Mouse (Mus musculus) hindbrain, embryonic 16.5 days (tissue): ENCODE data around the gene Cmtm4. TPM values are rescaled to one million over a fixed set of nuclear protein-coding genes. Genes with fewer than 3 reads are reported as not detected.

ENCODE experiments used
- ATAC-seq: fragments of 200-750 bp; cut with Nextera tagmentation; 2 replicates; pipeline ENCODE4 v1.8.0; 2017; ENCODE audit warnings: moderate TSS enrichment, moderate library complexity
- H3K27ac ChIP-seq: fragments of 300-500 bp; sonication (generic); 2 replicates; pipeline ENCODE4 v1.5.1; 2014; ENCODE audit warnings: low read depth, mild to moderate bottlenecking, control low read depth, low read length, moderate library complexity
- H3K27me3 ChIP-seq: fragments of 300-500 bp; sonication (generic); replicated peaks from 2 replicates; pipeline ENCODE4 v1.6.1; 2014; ENCODE audit warnings: low read length; ENCODE audit not compliant: control insufficient read depth, insufficient read depth
- H3K36me3 ChIP-seq: fragments of 300-500 bp; sonication (generic); 2 replicates; pipeline ENCODE4 v1.6.1; 2014; ENCODE audit warnings: mild to moderate bottlenecking, low read length, moderate library complexity, mixed read lengths; ENCODE audit not compliant: control insufficient read depth, insufficient read depth
- H3K4me1 ChIP-seq: fragments of 300-500 bp; sonication (generic); 2 replicates; pipeline ENCODE4 v1.6.1; 2014; ENCODE audit warnings: low read depth, low read length; ENCODE audit not compliant: control insufficient read depth, insufficient read depth
- H3K4me2 ChIP-seq: fragments of 300-500 bp; sonication (generic); 2 replicates; pipeline ENCODE4 v1.6.1; 2014; ENCODE audit warnings: mild to moderate bottlenecking, low read length, control low read depth, moderate library complexity
- H3K4me3 ChIP-seq: fragments of 300-500 bp; sonication (generic); 2 replicates; pipeline ENCODE4 v1.5.1; 2014; ENCODE audit warnings: mild to moderate bottlenecking, low read length, control low read depth, moderate library complexity
- H3K9ac ChIP-seq: fragments of 300-500 bp; sonication (generic); 2 replicates; pipeline ENCODE4 v1.6.1; 2014; ENCODE audit warnings: low read depth, mild to moderate bottlenecking, control low read depth, low read length, moderate library complexity
- H3K9me3 ChIP-seq: fragments of 300-500 bp; sonication (generic); 2 replicates; pipeline ENCODE4 v1.6.1; 2014; ENCODE audit warnings: mild to moderate bottlenecking, low read length, moderate library complexity; ENCODE audit not compliant: control insufficient read depth
- WGBS: fragments of 180-500 bp; shearing (Covaris S2); extraction: QIAGEN DNeasy Blood & Tissue Kit; methylation state at CpG from one replicate; pipeline ENCODE4 v1.1.7; 2014; 5-methylcytosine and 5-hydroxymethylcytosine counted together
- polyA plus RNA-seq: library from polyadenylated mRNA; unstranded; fragments of >200 nt; fragmentation: Nextera tagmentation; extraction: Ambion mirVana; gene quantifications from 2 replicates; pipeline ENCODE4 v1.2.1, GENCODE M21; 2015

The Cmtm4 gene
- polyA plus RNA-seq, 1 experiment from 2014 or later: 3.0 TPM

GRCm38 (mm10) chr8:104383977-104384376 lies 11.6 kb downstream of the Cmtm4 start:
- ATAC-seq: no peak
- Histone ChIP-seq H3K9me3 (no peaks in the 10 kb centered on the region), H3K4me2 (no peak overlapping the region), H3K4me1 (peaks cover 26% of the 10 kb centered on the region), H3K27me3 (no peaks in the 10 kb centered on the region), H3K9ac (no peak overlapping the region), H3K4me3 (no peak overlapping the region), H3K27ac (no peak overlapping the region), H3K36me3 (no peaks in the 10 kb centered on the region)
- WGBS: 63% methylated on average over 3 of the region's 3 CpGs

GRCm38 (mm10) chr8:104383296-104383695 lies 12.3 kb downstream of the Cmtm4 start:
- Histone ChIP-seq H3K27ac (no peak overlapping the region), H3K9ac (no peak overlapping the region), H3K9me3 (no peaks in the 10 kb centered on the region), H3K27me3 (no peaks in the 10 kb centered on the region), H3K4me3 (no peak overlapping the region), H3K36me3 (no peaks in the 10 kb centered on the region), H3K4me1 (peaks cover 26% of the 10 kb centered on the region), H3K4me2 (no peak overlapping the region)
- 67% methylated on average over 2 of the region's 2 CpGs for WGBS
- no peak for ATAC-seq

DNA sequence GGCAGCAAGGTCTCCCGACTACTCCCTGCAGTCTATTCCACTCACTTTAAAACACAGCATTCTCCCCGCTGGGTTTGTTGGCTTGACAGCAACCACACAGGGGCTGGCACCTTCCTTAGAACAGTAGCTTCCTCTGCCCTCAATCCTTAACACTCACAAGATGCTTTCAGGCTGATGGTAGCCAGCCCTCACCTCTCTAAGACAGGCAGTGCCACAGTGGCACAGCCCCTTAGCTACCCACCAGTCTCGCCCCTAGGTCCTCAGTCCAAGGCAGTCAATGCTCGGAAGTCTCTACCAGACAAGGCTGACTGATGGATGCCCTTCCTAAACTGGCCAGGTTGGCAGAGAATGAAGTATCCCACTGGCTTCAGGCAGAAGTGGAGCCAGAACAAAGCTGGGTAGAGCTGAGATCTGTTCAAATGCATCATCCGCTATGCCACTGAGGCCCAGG lies 14.6 kb downstream of the Cmtm4 start:
- H3K4me2 ChIP-seq: no peak overlapping the region
- no peaks in the 10 kb centered on the region for H3K36me3 ChIP-seq
- H3K27ac ChIP-seq: no peak overlapping the region
- no peak overlapping the region for H3K9ac ChIP-seq
- H3K9me3 ChIP-seq: no peaks in the 10 kb centered on the region
- H3K4me3 ChIP-seq: no peak overlapping the region
- H3K4me1 ChIP-seq: peaks cover 13% of the 10 kb centered on the region
- WGBS: 80% methylated on average over 5 of the region's 5 CpGs
- no peak for ATAC-seq
- no peaks in the 10 kb centered on the region for H3K27me3 ChIP-seq

DNA sequence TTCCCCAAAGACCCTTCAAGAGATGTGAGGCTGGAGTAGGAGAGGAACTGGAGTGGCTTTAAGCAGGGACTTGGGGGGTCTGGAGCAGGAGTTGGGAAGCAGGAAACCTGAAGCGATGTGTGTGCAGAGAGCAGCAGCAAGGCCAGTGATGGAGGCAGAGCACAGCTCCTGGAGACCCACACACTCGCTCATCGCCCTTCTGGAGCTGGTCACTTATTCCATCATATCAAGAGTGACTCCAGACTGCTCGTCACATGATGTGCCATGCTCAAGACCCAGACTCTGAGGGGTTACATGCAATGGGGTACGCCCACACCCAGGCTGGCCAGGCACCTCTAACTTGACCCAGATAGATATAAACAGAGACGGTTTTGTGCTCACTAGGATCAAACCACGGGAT lies 15.3 kb downstream of the Cmtm4 start:
- peaks cover 18% of the 10 kb centered on the region for H3K4me1 ChIP-seq
- H3K27me3 ChIP-seq: no peaks in the 10 kb centered on the region
- no peak for ATAC-seq
- H3K27ac ChIP-seq: no peak overlapping the region
- H3K4me2 ChIP-seq: no peak overlapping the region
- H3K9me3 ChIP-seq: no peaks in the 10 kb centered on the region
- no peaks in the 10 kb centered on the region for H3K36me3 ChIP-seq
- H3K9ac ChIP-seq: no peak overlapping the region
- 95% methylated on average over 7 of the region's 7 CpGs for WGBS
- no peak overlapping the region for H3K4me3 ChIP-seq

GRCm38 (mm10) chr8:104379301-104379836 lies 16.2 kb downstream of the Cmtm4 start:
- no peak overlapping the region for H3K4me2 ChIP-seq
- WGBS: 39% methylated on average over 10 of the region's 10 CpGs
- no peak overlapping the region for H3K4me3 ChIP-seq
- H3K4me1 ChIP-seq: peaks cover 26% of the 10 kb centered on the region
- H3K27me3 ChIP-seq: no peaks in the 10 kb centered on the region
- no peak overlapping the region for H3K9ac ChIP-seq
- no peak overlapping the region for H3K27ac ChIP-seq
- ATAC-seq: no peak
- no peaks in the 10 kb centered on the region for H3K9me3 ChIP-seq
- H3K36me3 ChIP-seq: no peaks in the 10 kb centered on the region

GRCm38 (mm10) chr8:104376669-104377068 lies 18.9 kb downstream of the Cmtm4 start:
- Histone ChIP-seq H3K9me3 (no peaks in the 10 kb centered on the region), H3K27me3 (no peaks in the 10 kb centered on the region), H3K4me1 (peaks cover 20% of the 10 kb centered on the region), H3K4me3 (no peak overlapping the region), H3K4me2 (no peak overlapping the region), H3K9ac (no peak overlapping the region), H3K36me3 (no peaks in the 10 kb centered on the region), H3K27ac (no peak overlapping the region)
- ATAC-seq: no peak
- WGBS: 38% methylated on average over 11 of the region's 11 CpGs

DNA sequence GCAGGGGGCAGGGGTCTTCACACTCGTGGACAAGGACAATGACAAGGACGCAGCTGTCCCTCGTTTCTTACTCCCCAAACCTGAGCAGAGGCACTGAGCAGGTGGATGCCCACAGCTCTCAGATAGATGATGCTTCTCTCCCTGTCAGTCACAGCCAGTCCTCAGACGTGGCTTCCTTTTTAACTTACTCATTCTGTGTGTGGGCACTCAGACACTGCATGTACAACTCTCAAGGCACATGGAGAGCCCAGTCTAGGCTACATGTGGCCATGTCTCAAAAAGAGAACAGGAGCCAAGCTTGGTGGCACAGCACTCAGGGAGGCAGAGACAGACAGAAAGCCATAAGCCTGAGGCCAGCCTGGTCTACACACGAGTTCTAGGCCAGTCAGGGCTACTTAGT lies 19.6 kb downstream of the Cmtm4 start:
- H3K27ac ChIP-seq: no peak overlapping the region; the same call in 1 of the 2 replicates
- no peak overlapping the region for H3K4me2 ChIP-seq
- H3K4me3 ChIP-seq: no peak overlapping the region
- no peak for ATAC-seq
- H3K4me1 ChIP-seq: peaks cover 20% of the 10 kb centered on the region
- 53% methylated on average over 5 of the region's 5 CpGs for WGBS
- no peak overlapping the region for H3K9ac ChIP-seq
- H3K9me3 ChIP-seq: no peaks in the 10 kb centered on the region
- no peaks in the 10 kb centered on the region for H3K36me3 ChIP-seq
- no peaks in the 10 kb centered on the region for H3K27me3 ChIP-seq

GRCm38 (mm10) chr8:104374864-104375846 lies 20.5 kb downstream of the Cmtm4 start:
- 35% methylated on average over 14 of the region's 14 CpGs for WGBS
- no peaks in the 10 kb centered on the region for H3K36me3 ChIP-seq
- H3K4me3 ChIP-seq: no peak overlapping the region
- ATAC-seq: 0 out of 2 replicates have a peak, but pooled peaks have one; percentile 5
- no peak overlapping the region for H3K9ac ChIP-seq
- no peaks in the 10 kb centered on the region for H3K9me3 ChIP-seq
- peaks cover 20% of the 10 kb centered on the region for H3K4me1 ChIP-seq
- no peak overlapping the region; the same call in 1 of the 2 replicates for H3K27ac ChIP-seq
- no peak overlapping the region for H3K4me2 ChIP-seq
- H3K27me3 ChIP-seq: no peaks in the 10 kb centered on the region

DNA sequence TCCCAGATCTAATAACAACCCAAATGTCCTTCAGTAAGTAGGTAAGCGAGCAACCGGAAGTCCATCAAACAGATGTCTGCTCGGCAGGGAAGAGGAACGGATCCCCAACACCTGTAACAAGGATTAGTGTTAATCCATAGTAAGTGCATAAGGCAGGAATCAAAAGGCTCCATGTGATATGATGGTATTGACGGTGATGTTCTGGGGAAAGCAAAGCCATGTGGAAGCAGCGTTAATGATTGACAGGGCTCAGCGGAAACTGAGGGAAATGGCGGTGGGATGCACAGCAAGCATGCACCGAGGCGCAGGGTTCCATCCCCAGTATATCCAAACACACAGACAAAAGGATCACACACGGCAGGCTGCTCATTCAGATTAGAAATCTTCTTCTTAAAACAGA lies 21.3 kb downstream of the Cmtm4 start:
- WGBS: 58% methylated on average over 11 of the region's 11 CpGs
- ATAC-seq: no peak; the same call in 1 of the 2 replicates
- Histone ChIP-seq H3K27ac (no peak overlapping the region), H3K4me1 (peaks cover 26% of the 10 kb centered on the region), H3K27me3 (no peaks in the 10 kb centered on the region), H3K9ac (no peak overlapping the region), H3K4me2 (no peak overlapping the region), H3K9me3 (no peaks in the 10 kb centered on the region), H3K36me3 (no peaks in the 10 kb centered on the region), H3K4me3 (no peak overlapping the region)
